Mouse (Mus musculus): ENCODE measurements around the gene Aldh3b2.

The Aldh3b2 gene

GRCm38 (mm10) chr19:4012432-4013022, 40.4 kb downstream of the Aldh3b2 start, which contains the start of gene Ndufv1:
TSS of gene Ndufv1 (minus strand) at chr19:4012806.
- DNase-seq (ENCODE audit: low read depth, low spot score), result peak; percentile 96

- DNase-seq (ENCODE audit: low read depth, low spot score), result no peak
Observed at GRCm38 (mm10) chr19:4013066-4013465, 40.9 kb downstream of the Aldh3b2 start.

GRCm38 (mm10) chr19:4014802-4015201, 42.7 kb downstream of the Aldh3b2 start:
- DNase-seq (ENCODE audit: low read depth, low spot score), result peak; percentile 91

GRCm38 (mm10) chr19:4015635-4016034, 43.5 kb downstream of the Aldh3b2 start:
- no peak for DNase-seq (ENCODE audit: low read depth, low spot score)

- DNase-seq (ENCODE audit: low read depth, low spot score), result no peak
Observed at GRCm38 (mm10) chr19:4017921-4018587, 45.9 kb downstream of the Aldh3b2 start.

- DNase-seq (ENCODE audit: low read depth, low spot score), result peak; percentile 79
Observed at GRCm38 (mm10) chr19:4018743-4019583, 46.8 kb downstream of the Aldh3b2 start.

GRCm38 (mm10) chr19:4023185-4023584, 51.1 kb downstream of the Aldh3b2 start:
- DNase-seq (ENCODE audit: low read depth, low spot score), result no peak

GRCm38 (mm10) chr19:4027576-4027975, 55.4 kb downstream of the Aldh3b2 start:
- DNase-seq (ENCODE audit: low read depth, low spot score), result no peak
